Mouse (Mus musculus) heart, adult 18-20 months (tissue): ENCODE results near the gene 4930558K02Rik. TPM values are rescaled to one million over a fixed set of nuclear protein-coding genes. Genes with fewer than 3 reads are reported as not detected.

Source experiments
- DNase-seq, 2 experiments: peaks; one replicate each; pipeline ENCODE4 v3.0.0; 2021 to 2022; ENCODE audit warnings: mixed read lengths in 1 of 2
- total RNA-seq, 2 experiments: library from RNA; stranded (reverse); gene quantifications; 2 replicates each; pipeline ENCODE4 v1.2.3; 2021

The 4930558K02Rik gene
- total RNA-seq, 2 experiments from 2014 or later = not detected

DNA sequence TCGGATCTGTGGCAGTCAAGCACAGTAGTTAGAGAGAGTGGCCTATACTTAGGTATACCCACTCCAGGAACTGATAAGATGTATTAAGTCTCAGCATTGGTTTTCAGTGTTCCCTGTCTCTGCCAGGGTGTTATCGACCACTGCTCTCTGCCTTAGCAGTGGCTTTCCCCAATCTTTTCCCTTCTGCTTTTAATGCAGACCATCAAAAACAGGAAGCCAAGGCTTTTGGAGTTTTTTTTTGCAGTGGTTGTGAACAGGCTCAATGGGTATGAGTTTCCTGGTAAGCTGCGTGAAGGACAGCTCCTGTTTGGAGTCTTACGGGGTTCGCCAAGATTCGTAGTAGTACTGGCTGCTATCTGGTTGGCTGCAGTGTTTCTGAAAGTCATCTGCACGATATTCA is 13.0 kb upstream of the 4930558K02Rik start:
- no peak for DNase-seq

DNA sequence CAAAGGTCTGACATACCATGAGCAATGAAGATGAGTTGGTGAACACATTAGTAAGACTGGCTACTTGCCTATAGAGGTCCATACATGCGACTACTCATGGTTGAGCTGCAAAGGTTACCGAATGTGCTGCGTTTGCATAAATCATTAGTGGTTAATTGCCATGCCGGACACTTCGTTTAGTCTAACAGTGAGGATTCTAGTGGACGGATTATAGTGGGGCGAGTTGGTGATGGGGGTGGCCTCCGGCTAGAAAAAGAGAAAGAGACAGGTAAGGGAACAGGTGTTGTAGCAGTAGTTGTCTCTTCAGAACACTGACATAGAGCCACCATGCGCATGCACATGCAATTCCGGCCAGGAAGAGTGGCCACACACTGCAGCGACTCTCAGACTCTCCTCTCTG is 12.4 kb upstream of the 4930558K02Rik start:
- no peak for DNase-seq

DNA sequence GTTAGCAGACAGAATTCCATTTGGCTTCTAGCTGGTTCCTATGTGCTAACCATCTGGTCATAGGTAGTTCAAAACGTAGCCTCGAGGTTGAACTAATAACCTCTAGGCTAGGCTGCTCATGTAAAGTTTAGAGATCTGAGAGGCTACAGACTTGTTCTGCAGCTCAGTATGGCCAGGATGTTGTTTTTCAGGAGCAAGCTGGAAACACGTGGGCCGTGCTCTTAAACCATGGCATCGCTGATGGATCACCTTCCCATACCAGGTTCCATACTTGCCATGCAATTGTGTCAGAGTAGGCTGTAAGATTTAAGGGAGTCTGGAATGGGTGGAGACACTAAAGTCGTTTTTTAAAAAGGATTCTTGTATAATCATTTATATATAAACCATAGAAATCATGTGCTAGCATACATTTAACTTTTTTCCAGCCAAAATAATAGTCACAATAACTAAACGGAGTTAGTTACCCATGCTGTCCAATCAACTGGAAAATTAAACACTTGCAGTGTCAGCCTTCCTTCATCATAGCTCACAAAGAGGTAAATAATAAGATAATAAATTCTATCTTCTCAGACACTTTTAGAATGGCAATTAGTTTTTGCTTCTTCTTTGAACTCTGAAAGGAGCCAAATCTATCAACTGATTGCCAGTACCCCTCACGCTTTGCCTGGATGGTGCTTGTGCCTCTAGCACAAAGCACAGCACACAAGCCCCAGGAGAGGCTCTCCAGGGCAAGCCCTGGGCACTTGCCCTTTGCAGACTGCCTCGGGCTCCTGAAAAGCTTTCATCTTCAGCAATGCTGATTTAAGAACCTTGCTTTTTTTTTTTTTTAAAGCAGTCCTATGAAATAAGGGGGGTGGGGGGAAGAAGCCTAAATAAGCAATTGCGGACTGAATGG is 11.5 kb upstream of the 4930558K02Rik start:
- DNase-seq = no peak

DNA sequence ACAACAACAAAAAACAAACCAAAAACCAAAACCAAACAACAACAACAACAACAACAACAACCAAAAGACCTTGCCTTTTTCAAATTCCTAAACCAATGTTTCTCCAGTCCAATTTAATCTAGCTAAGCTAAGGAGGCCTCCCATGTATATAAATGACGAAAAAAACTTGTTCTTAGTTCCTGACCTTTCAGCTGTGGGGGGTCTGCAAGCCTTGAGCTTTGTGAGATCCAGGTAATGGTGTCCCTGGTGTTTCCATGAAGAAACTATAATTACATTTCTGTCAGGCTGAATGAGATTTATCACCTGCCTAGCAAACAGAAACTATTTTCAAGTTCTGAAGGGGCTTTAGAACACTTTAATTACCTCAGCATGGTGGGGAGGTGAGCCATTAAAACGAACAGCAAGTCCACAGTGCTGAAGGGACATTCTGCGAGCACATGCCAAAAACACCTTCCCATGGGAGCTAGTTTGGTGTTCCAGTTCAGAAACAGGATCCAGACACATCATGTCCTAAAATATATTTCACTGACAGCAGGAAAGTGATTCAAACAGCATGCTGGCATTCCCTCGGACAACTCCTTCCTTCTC is 4.6 kb upstream of the 4930558K02Rik start:
- peak; percentile 68 to 77 for DNase-seq

DNA sequence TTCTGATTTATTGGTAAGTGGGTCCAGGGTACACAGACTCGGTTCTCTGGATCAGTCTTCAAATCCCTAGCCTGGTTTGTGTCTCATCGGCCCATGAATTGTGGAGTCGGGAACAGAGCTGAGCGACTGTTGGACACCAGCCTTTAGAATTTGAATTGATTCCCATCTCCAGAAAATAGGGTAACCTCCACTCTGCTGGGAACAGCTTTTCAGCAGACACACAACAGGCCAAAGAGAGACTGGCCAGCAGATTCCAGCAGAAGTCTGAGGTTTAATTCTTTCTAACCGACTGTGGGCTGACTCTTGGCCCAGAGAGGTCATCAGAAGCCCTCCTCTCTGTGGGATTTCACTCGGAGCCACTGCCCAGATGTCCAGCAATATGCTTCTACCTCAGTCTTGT is 4.0 kb upstream of the 4930558K02Rik start:
- DNase-seq = peak; percentile 35 to 74

DNA sequence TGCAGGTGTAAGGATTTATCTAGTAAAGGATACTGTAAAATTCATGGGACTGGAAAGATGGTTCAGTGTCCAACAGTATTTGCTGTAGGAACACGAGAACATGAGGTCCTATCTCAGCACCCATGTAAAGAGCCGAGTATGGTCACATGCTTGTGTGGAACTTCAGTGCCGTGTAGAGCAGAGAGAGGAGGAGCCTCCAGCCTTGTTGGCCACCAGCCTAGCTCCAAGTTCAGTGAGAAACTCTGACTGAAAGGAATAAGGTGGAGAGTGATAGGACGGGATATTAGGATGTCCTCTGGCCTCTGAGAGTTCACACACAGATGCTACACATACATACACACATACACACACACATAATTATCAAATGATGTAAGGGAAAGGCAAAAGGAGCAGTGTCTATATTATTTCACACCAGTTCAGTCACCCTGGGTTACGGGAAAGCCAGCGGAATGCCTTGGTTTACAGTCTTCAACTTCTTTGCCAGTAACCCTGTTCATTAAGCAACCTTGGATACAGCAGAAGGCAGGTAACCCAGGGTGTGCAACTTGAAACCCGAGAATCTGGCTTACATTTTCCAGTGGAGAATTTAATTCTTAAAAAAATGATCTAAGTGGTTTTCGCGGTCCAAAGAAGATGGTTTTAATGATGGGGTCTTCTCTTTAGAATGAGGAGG is 1.3 kb upstream of the 4930558K02Rik start:
- no peak for DNase-seq

DNA sequence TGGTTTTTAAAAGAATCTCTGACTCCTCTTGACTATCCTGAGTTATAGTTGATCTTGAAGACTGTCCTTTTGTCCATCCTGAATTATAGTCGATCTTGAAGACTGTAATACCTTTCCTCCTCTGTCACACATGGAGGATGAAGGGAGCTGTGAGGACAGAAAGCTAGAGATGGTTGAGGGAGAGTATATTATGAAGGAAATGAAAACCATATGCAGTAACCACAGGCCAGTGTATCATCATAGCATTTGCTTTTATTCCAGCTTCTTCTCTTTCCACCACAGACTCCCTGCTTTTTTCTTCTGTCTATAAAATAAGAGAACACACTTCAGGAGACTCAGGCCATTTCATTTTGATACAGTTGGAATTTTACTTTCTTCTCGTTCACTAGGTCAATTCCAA is 610 bp upstream of the 4930558K02Rik start:
- DNase-seq = no peak

DNA sequence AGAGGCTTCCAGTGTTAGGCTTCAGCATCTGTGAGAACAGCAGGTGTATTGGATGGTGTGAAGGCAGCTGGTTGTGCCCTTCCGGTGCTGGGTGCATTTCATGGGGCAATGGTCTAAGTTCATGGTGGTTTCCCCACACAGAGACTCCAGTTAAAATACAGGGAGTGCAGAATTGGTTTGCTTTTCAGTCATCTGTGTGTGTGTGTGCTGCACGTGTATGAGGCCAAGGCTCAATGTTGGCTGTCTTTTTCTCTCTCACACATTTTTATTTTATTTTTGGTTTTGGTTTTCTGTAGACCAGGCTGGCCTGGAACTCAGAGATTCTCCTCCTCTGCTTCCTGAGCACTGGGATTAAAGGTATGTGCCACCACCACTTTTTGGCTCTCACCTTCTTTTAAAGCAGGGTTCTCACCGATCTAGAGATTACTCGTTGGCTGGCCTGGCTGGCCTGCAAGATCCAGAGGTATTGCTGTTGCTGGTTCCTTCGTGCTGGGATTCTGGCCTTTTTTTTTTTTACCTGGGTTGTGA is 1.2 kb downstream of the 4930558K02Rik start:
- no peak for DNase-seq

DNA sequence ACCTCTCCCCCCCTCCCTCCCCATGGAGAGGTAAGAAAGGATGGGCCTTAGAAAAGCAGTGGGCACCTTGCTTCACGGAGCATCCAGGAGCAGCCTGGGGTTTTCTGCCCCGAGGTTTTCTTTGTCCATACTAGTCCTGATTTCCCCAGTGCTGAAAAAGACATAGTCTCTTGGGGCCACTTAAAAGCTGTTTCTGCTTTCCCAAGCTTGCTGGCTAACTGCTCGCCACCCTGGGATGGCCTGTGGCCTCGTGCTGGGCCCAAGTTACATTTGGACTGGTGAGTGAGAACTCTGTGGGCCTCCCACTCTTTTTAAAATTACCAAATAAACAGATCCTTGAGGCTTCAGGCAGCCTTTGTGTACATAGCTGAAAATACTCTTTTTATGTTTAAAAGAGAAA is 2.1 kb downstream of the 4930558K02Rik start:
- peak; percentile 50 to 65 for DNase-seq

DNA sequence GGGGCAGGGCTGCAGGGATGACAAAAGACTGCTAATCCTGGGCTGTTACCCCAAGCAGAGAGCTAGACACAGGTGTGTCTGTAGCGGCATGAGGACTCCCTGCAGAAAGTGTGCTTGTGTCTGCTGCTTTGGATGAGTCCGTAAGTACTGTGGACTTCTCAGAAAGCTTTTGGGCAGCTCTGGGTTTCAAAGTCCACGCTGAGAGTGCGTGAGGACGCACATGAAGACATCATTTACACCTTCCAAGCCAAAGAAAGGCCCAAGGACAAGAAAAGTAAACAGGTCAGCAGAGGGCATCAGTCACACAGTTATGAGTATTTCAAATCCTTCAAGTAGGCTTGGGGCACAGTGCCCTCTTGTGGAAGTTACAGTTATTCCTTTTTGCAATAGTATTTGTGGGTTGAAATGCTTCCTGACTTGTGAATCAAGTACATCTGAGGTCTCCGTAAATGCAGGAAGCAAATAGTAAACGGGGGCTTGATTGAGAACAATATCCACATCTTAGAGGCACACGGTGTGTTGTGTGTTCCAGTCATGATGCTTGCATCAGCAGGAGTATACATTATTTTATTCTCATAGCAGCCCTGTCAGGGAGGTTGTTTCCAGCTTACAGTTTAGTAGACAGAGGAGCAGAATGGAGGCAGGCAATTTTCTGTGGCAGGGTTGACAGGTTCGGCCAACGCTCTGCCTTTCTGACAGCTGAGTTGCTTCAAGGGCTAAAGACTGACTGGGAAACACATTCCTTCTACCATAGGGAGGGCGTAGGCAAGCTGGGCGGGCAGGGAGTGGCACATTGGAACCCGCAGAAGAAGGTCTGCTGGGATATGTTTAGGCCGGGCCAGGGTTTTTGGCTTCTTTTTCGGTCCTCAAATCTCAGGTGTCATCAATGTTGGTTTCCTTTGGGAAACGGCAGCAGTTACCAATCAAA is 2.9 kb downstream of the 4930558K02Rik start:
- DNase-seq = peak; percentile 82 to 88

DNA sequence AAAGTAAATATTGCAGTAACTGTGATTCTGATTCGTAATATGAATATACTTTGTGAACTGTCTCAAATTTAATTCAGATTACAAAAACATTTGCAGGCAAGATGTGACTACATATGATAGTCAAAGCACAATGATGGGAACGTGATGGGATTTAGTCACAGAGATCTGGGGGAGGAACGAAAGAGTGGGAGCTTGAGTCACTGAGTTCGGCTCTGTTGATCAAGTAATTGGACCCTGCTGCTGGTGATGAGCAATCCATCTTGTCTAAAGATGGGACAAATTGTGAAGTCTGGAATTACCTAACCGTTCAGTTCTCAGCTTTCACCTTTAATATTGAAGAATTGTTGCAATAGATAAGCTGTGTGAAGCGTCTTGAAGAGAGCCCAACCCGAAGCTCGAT is 7.2 kb downstream of the 4930558K02Rik start:
- DNase-seq = no peak

DNA sequence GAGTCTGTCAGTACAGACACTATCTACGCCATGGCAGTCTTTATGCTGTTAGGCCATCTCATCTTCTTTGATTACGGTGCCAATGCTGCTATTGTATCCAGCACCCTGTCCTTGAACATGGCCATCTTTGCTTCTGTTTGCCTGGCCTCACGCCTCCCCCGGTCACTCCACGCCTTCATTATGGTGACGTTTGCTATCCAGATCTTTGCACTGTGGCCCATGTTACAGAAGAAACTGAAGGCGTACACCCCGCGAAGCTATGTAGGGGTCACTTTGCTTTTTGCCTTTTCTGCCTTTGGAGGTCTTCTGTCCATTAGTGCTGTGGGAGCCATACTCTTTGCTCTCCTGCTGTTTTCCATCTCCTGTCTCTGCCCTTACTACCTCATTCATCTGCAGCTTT is 8.6 kb downstream of the 4930558K02Rik start:
- no peak for DNase-seq

DNA sequence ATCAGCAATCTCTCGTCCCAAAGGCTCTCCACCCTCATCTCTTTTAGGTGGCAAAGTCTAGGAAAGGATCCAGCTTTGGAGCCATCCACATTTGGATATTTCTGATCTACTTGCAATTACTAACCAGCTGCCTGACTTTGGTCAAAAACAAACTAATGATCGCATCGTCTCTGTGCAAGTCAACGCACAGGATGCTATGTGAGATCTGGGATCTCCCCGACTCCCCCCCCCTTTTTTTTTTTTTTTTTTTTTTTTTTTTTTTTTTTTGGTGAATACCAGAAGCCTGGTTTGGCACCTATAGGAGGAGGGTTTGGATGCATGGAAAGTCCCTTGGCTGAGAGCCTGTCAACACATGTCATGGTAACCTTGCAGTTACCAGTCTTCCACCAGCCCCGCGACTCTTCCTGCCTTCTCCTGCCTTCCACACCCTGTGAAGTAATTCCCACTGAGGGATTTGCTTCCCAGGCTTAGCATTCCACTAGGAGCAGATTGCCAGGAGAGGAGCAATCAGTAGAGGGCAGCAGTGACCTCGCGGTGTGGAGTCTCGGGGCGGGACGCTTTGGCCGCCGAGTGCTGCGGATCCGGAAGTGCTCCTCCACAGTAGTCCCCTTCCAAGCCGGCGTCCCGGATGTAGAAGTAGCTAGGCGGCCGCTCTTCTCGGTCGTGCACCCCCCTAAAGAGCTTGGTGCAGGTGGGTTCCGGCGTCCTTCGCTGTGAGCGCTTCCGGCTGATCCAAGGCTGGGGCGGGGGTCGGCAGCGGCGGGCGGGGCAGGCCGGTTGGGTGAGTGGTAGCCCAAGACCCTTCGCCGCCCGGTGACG is 10.6 kb downstream of the 4930558K02Rik start, which contains the start of gene Pigc:
TSS of gene Pigc (plus strand) at position 598 of the 819 bp plus-strand sequence.
- DNase-seq = peak; percentile 96

DNA sequence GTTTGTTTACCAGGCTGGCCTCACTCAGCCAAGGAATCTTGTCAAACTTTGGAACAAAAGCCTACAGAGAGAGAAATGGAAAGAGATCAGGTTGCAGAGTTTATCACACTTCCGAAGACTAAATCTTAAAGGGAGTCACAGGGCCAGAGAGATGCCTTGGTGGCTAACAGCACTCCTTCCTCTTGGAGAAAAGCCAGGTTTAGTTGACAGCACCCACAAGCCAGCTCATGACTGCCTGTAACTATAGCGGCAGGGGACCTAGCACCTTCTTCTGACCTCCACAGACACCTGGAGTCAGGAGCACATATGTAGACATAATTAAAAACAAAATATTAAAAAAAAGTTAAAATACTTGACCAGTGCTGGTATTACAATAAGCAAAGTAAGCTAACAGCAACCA is 11.5 kb downstream of the 4930558K02Rik start:
- no peak for DNase-seq

DNA sequence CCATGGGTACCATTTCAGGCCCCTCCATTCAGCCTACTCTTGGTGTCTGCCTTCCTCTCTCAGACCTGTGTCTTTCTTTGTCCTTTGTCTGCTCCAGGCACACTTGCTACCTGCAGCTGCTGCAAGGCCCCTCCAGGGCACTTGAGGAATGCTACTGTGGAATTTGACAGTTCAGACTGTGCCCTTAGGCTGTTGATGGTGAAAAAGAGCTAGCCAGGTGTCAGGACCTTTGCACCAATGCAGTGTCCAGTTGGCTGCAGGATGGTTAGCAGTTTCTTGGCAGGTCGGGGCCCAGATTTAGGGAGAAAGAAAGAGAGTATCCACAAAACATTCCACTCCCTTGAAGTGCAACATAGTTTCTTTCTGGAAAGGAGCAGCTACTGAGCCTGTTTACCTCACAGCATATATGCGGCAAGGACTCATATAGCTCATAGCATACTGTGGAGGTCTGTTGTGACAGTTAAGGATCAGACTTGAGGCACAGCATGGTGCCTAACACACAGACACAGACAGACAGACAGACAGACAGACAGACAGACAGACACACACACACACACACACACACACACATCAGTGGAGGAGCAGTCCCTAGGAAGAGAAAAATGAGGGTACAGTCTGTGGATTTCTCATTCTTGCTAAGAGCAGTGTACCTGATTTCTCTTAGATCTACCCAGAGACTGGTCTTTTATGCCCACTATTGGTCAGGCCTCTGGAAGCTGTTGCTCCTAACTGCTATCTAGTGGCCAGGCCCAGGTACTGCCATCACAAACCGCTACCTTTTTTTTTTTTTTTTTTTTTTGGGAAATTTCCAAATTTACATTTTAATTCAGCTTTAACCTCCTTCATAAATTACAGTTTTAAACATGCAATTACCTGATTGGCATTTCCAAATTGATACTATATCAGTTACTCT is 16.7 kb downstream of the 4930558K02Rik start:
- DNase-seq = no peak

DNA sequence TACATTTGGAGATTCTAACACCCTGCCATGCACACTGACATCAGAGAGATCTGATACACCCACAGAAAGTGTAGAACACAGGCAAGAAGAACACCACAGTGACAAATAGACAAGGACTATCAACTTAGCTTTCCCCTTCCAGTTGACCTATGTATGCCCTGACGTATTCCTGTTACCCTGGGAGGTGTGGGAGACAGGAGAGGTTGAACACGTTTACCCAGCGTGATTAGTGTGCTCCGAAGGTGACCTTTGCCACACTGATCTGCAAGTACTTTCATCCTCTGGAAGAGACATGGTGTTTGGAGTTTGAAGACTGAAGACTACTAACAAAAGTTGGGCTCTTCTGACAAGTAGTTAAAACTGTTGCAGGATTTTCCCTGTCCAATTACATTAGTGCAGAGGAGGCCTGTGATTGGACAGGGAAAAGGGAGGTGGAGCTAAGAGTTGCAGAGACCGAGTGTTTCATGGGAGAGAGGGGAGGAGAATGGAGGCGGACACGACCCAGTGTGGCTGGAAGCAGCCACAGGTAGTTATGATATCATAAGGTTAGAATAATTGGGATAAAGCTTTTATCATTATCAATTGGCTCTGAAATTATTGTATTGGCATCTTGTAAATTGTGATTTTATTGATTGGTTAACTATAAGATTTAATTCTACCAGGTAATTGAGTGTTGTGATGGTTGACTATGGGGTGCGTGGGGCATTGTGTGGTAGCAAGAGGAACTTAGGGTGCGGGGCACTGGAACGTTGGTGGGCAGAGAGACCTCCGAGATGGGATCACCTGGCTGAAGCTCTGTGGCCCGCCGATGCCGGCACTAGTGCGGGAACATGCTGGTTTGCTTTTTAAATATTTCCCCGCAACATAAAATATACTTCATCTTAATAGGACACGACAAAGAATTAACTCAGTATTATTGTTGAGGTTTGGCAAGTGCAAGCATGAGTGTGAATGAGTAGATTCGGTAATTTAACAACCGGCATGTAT is 21.2 kb downstream of the 4930558K02Rik start:
- no peak for DNase-seq

DNA sequence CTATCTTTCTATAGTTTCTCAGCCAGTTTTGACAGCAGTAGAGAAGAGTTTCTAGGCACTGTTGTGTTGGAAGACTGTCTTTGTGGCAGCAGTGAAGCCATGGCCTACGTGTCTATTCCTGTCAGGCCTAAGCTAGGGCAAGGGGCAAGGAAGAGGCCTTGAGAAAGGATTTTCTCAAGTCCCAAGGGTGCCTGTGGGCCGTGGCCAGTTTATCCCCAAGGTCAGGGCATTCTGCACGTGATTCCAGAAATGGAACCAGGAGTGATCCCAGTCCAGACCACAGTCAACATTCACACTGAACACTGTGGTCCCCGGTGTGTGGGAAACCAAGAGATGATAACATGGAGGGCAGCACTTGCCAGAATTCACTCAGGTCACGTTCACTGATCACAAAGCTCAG is 23.6 kb downstream of the 4930558K02Rik start:
- DNase-seq = no peak

DNA sequence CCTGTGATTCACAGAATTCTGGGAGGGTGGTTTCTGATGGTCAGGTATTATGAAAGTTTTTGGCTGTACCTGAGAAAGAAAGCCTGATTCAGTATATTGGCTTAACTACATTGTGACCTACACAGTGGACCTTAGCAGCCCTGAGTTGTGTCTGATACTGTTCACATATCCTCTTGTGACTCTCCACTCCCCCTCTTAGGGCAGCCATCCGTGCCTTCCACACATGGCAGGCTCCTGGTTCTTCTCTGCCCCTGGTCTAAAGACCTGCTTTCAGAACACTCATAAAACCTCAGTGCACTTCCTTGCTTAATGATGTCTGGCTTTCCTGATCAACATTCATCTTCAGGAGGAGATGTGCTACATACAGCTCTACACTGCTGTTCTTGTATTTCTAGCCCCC is 26.8 kb downstream of the 4930558K02Rik start:
- DNase-seq = no peak
